Mouse (Mus musculus) C2C12 (cell line): ENCODE measurements around the gene Ltbp1. TPM values are rescaled to one million over a fixed set of nuclear protein-coding genes. Genes with fewer than 3 reads are reported as not detected.
A peak's percentile ranks its signal among the peaks of the same experiment; 100 is the strongest.

Experiments
- H3K27me3 ChIP-seq: one replicate; pipeline ENCODE4 v1.6.1; 2011; ENCODE audit not compliant: control insufficient read depth, insufficient read depth, insufficient read length
- H3K36me3 ChIP-seq: one replicate; pipeline ENCODE4 v1.6.1; 2011; ENCODE audit not compliant: control insufficient read depth, insufficient read depth
- H3K4me3 ChIP-seq: one replicate; pipeline ENCODE4 v1.5.1; 2011; ENCODE audit warnings: mild to moderate bottlenecking, control low read depth; ENCODE audit not compliant: poor library complexity, insufficient read depth, severe bottlenecking
- H3K79me2 ChIP-seq: one replicate; pipeline ENCODE4 v1.6.1; 2011; ENCODE audit not compliant: control insufficient read depth, insufficient read depth
- H3K79me3 ChIP-seq: one replicate; pipeline ENCODE4 v1.6.1; 2011; ENCODE audit warnings: low read depth, control low read depth
- H3ac ChIP-seq: one replicate; pipeline ENCODE3; 2011; ENCODE audit warnings: low read depth; ENCODE audit not compliant: control insufficient read depth, insufficient read length
- CEBPB ChIP-seq: IDR thresholded peaks from one replicate; pipeline ENCODE4 v1.6.1; 2011; ENCODE audit warnings: low read depth, mild to moderate bottlenecking, control low read depth, moderate library complexity
- CTCF ChIP-seq: IDR thresholded peaks from one replicate; pipeline ENCODE4 v1.5.1; 2011; ENCODE audit not compliant: control insufficient read depth, insufficient read depth, insufficient read length
- FOSL1 ChIP-seq: IDR thresholded peaks from one replicate; pipeline ENCODE4 v1.8.0; 2011; ENCODE audit warnings: mild to moderate bottlenecking, low read length; ENCODE audit not compliant: poor library complexity, insufficient read depth, severe bottlenecking
- MAX ChIP-seq: IDR thresholded peaks from one replicate; pipeline ENCODE4 v1.6.1; 2011; ENCODE audit warnings: mild to moderate bottlenecking, control low read depth
- MYOD1 ChIP-seq: IDR thresholded peaks from one replicate; pipeline ENCODE4 v1.6.1; 2011; ENCODE audit warnings: low read depth; ENCODE audit not compliant: control insufficient read depth, insufficient read length
- MYOG ChIP-seq: IDR thresholded peaks from one replicate; pipeline ENCODE4 v1.6.1; 2011; ENCODE audit not compliant: control insufficient read depth, insufficient read length; ENCODE audit errors: extremely low read depth
- USF1 ChIP-seq: IDR thresholded peaks from one replicate; pipeline ENCODE4 v1.6.1; 2011; ENCODE audit warnings: low read depth, mild to moderate bottlenecking, control low read depth, moderate library complexity
- polyA plus RNA-seq: library from polyadenylated mRNA; unstranded; fragments of >200 nt; fragmentation: generic; extraction: Trizol; gene quantifications from one replicate; pipeline ENCODE4 v1.2.1, GENCODE M21; 2012; ENCODE audit warnings: missing spikeins

The Ltbp1 gene
- polyA plus RNA-seq, 1 experiment: 41.8 TPM

DNA sequence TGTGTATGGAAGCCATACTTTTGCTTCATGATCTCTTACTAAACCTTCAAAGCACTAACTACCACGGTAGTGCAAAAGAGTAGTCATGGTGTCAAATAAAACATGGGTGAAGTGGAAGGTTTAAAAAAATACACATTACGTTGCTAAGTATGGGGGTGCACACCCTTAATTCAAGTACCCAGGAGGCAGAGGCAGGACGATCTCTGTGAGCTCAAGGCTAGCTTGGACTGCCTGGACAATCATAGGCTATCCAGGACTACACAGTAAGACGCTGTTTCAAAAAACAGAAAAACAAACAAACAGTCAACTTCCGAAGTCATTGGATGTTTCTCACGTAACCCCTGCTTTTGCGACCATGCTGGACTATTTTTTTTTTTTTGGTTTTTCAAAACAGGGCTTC lies 354.7 kb downstream of the Ltbp1 start:
- no peaks in the 10 kb centered on the region for H3K79me3 ChIP-seq
- TF ChIP-seq MYOG: no peak
- no peak for TF ChIP-seq USF1
- no peak for TF ChIP-seq FOSL1
- no peak for TF ChIP-seq MAX
- TF ChIP-seq CTCF: no peak
- TF ChIP-seq MYOD1: no peak
- TF ChIP-seq CEBPB: no peak
- peaks cover 73% of the 10 kb centered on the region for H3K36me3 ChIP-seq
- H3K79me2 ChIP-seq: no peaks in the 10 kb centered on the region
- no peak overlapping the region for H3K4me3 ChIP-seq
- no peak overlapping the region for H3ac ChIP-seq
- H3K27me3 ChIP-seq: no peaks in the 10 kb centered on the region

DNA sequence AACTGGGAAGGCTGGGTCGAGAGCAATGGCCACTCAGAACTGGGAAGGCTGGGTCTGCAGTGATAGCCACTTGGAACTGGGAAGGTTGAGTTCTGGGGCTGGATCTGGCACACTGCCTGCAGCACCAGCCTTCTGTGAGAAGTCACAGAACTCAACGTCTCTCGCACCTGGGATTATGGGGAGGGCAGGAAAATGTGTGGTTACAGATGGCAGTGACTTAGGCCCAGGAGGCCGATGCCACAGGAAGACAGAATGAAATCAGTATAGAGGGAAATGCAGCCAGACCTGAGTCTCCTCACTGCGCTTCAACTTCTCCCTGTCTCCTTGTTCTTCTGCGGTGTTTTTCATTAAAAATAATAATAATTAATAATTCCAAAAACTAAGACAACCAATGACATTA lies 361.0 kb downstream of the Ltbp1 start:
- no peaks in the 10 kb centered on the region for H3K79me2 ChIP-seq
- H3K4me3 ChIP-seq: no peak overlapping the region
- no peak for TF ChIP-seq FOSL1
- TF ChIP-seq MYOG: no peak
- TF ChIP-seq USF1: no peak
- TF ChIP-seq CTCF: no peak
- TF ChIP-seq MAX: no peak
- TF ChIP-seq CEBPB: no peak
- TF ChIP-seq MYOD1: no peak
- no peaks in the 10 kb centered on the region for H3K79me3 ChIP-seq
- H3K36me3 ChIP-seq: peaks cover 73% of the 10 kb centered on the region
- no peaks in the 10 kb centered on the region for H3K27me3 ChIP-seq
- no peak overlapping the region for H3ac ChIP-seq

DNA sequence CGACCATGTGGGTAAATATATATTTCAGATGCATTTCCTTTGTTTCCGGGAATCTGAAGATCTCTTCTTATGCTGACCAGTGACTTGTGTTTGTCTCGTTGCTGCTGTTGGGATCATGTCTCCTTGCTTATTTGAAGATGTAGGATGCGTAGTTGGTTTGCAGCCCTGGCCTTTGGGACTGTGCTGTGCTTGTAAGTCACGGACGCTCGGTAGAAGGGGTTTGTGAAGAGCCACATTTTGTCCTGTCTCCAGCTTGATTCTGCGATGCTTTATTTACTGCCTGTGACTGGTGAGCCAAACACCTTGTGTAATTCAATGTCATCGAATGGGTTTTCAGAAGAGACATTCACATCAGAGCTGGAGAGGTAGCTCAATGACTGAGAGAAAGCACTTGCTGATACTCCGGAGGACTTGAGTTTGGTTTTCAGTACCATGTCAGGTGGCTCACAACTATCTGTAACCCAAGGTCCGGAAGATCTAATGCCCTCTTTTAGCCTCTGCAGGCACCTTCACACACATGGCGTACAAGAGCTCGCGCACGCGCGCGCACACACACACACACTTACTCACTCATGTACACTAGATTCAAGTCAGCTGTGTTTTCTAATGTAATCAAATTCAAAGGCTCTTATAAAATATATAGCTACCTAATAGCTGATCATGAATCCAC lies 362.3 kb downstream of the Ltbp1 start:
- TF ChIP-seq CTCF (no peak), MYOD1 (no peak), FOSL1 (no peak), USF1 (no peak), MYOG (no peak), CEBPB (no peak), MAX (no peak)

DNA sequence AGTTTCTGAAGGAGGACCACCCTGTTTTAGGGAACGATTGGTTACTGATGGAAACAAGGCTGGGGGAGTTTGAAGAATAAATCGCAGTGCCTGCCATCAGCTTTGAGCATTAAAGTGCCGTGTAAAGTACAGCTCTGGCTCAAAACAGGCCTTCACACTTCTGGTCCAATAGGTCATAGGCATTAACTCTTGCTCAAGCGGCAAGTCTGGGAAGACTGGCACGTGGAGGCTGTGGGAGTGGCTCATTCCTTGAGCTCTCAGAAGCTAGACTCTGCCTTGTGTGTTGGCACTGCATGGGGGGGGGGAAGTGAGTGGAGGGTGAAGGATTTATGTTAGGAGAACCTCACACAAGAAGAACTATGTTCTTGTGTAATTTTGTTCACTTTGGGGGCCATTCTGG lies 363.2 kb downstream of the Ltbp1 start:
- Histone ChIP-seq H3K79me2 (no peaks in the 10 kb centered on the region), H3K27me3 (no peaks in the 10 kb centered on the region), H3ac (no peak overlapping the region), H3K36me3 (peaks cover 72% of the 10 kb centered on the region), H3K79me3 (no peaks in the 10 kb centered on the region), H3K4me3 (no peak overlapping the region)
- TF ChIP-seq USF1: no peak
- no peak for TF ChIP-seq CEBPB
- no peak for TF ChIP-seq MAX
- no peak for TF ChIP-seq CTCF
- no peak for TF ChIP-seq MYOD1
- no peak for TF ChIP-seq FOSL1
- no peak for TF ChIP-seq MYOG

More for the DNA sequence above, 362.3 kb downstream of the Ltbp1 start:
- H3K4me3 ChIP-seq: no peak overlapping the region
- H3K79me3 ChIP-seq: no peaks in the 10 kb centered on the region
- no peaks in the 10 kb centered on the region for H3K79me2 ChIP-seq
- no peak overlapping the region for H3ac ChIP-seq
- peaks cover 72% of the 10 kb centered on the region for H3K36me3 ChIP-seq
- no peaks in the 10 kb centered on the region for H3K27me3 ChIP-seq

DNA sequence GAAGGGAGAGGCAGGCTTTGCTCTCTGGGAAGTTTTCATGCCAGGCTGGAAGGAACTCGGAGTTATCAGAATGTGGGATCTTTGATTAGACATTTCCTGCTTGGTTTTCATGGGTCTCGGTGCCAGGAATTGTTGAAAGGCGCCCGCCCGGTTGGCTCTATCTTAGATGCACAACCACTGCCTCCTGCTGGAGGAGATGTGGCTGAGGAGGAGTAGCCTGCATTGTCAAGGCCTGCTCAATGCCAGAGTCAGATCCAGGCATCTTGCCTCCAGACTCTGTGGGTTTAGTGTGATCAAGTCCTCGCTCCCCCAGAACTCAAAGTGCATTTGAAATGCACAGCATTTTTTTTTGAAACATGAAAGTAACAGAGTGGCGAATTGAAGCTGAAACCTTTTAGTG lies 364.0 kb downstream of the Ltbp1 start:
- no peak overlapping the region for H3ac ChIP-seq
- H3K36me3 ChIP-seq: peaks cover 68% of the 10 kb centered on the region
- H3K4me3 ChIP-seq: no peak overlapping the region
- H3K27me3 ChIP-seq: no peaks in the 10 kb centered on the region
- TF ChIP-seq MYOD1 (no peak), CTCF (peak; percentile 5), CEBPB (no peak), MYOG (no peak), USF1 (no peak), MAX (no peak)
- no peaks in the 10 kb centered on the region for H3K79me2 ChIP-seq
- no peaks in the 10 kb centered on the region for H3K79me3 ChIP-seq
